Mouse (Mus musculus) 3134 (cell line): Measurements from ENCODE around the gene Trio.

Experiments
- DNase-seq: peaks from one replicate; pipeline ENCODE4 v3.0.0-alpha.2; 2011; ENCODE audit warnings: low spot score; ENCODE audit not compliant: insufficient read length; ENCODE audit errors: extremely low read depth

Gene Trio

DNA sequence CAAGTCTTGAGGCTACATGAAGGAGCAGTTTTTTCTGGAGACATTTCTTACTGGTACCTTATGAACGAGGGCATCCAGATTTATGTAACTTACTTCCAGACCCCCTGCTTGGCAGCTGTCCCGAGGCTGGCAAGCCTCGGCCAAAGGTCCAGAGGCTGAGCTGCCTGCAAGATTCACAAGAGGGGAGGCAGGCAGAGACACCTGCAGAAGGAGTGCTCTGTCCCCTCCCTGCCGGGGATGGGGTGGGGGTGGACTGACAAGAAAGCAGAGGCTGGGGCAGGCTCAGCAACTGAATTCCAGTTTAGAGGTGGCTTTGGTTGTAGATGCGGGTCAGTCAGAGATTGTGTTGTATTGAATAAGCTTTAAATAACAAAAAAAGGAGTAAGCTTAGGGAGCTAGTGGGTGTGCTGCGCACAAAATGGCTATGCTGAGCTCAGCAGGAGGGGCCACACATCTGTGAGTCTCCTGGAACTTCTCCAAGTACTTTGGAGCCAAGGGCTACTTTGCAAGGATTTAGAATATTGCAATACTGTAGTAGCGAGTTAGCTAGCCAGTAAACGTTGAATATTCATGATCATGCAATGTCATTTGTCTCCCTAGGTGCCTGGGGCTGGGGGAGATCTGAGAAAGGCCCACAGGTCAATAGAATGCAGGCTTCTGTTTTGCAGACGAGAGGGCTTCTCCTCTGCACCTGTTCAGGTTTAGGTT lies 15.7 kb upstream of the Trio start:
- no peak for DNase-seq

DNA sequence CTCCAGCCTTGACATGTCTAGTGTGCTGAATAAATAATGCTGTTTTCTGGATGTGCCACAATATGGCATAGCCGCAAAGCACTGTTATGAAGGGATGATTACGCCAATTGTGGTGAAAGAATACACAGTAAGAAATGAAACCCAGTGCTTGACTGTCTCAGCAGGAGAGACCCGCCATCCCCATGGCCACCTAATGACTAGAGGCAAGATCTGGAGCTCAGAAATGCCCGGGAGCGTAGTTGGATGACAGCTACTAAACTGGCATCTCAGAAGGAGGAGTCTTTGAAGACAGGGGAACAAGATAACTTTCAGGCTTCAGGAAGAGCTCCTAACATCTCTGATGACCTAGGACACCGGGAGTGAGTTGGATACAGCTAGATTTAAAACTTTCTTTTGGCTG lies 12.0 kb upstream of the Trio start:
- DNase-seq = no peak

DNA sequence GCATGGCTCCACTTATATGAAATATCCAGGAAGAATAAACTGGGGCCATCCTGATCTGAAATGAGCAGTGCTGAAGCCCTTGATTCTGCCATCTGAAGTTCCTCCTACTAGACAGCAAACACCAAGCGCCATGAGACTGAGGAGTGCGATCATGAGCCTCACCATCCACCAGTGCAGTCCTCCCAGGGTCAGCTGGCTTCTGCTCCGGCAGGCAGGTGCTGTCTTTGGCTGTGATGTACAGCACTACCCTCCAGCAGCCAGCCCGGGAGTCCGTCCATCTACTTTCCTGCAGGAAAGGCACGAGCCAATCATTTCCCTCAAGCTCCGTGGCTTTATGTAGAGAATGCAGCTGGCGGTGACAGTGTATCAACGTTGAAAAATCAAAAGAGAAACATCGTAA lies 10.0 kb upstream of the Trio start:
- no peak for DNase-seq

DNA sequence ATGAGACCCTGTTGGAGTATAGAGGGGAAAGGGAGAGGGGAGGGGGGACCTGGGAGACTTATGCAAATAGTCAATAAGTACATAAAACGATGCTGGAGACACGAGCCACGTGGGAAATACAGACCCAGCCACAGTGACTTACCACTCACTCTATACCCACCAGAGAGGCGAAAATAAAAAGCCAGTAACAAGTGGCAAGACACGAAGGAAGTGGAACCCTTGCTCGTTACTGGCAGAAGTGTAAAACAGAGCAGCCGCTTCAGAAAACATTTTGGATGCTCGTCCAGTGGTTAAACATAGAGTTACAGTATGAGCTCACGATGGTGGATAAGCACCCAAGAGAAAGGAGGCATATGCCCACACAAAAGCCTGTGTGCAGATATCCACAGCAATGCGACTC lies 9.0 kb upstream of the Trio start:
- DNase-seq = no peak

DNA sequence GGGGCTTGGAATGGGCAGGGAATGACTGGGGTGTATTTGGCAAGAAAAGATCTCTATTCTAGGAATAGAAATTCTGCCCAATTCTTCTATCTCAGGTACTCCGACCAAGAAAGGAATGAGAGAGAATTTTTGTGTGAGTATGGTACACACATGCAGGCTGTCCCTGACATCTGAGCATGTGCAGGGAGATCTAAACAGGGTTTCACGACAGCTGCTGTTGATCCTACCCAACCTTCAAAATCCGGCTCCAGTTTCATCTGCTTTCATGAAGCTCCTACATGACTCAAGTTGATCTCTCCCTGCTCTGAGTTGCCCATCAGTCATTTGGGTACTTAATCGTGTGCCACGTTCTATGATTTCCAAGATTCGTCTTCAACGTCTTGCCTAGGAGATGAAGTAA lies 3.7 kb upstream of the Trio start:
- no peak for DNase-seq

DNA sequence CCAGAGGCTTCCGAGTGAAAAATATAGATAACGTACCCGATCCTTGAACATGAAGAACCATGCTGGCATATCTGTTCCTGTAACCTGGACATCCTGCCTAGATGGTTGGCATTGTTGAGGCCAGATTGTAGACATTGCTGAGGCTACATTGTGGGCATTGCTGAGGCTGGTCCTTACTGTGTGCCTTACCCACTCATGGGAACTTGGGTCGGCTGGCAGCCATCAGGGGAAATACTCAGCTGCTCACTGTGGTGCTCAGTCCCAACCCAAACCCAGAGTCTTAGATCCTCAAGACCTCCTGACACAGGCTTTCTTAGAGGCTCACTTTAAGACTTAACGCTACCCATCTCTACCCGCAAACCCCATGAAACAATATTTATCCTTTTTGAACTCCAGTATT lies 2.9 kb upstream of the Trio start:
- DNase-seq = no peak

DNA sequence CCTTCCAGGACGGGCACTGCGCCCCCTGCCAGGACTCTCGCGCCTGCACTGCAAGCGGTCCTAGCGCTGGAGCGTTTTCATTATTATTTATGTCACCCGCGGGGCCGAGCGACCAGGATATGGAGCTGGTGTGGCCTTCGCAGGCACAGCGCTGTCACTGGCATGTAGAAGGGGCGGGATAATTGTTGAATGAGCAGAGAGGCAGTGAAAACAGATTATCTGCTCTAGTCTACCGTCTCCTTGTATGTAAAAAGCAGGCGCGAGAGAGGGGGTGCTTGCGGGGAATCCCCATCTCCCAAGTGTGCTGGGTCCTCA lies 476 bp upstream of the Trio start:
- no peak for DNase-seq

DNA sequence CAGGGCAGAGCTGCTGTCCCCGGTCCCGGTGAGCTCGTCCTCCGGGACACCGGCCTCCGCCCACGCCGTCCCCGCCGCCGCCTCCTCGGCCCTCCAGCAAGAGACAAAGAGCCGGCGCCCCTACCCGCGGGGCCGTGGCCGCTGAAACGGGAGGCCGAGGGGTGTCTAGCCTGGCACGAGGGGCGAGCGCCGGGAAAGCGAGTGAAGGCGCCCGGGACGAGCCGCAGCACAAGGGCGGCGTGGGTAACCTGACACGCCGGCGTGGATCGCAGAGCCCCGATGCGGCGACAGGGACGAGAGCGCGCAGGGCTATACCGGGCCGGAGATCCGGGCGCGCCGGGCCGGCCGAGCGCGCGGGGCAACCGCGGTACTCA lies 696 bp downstream of the Trio start:
- DNase-seq = no peak

DNA sequence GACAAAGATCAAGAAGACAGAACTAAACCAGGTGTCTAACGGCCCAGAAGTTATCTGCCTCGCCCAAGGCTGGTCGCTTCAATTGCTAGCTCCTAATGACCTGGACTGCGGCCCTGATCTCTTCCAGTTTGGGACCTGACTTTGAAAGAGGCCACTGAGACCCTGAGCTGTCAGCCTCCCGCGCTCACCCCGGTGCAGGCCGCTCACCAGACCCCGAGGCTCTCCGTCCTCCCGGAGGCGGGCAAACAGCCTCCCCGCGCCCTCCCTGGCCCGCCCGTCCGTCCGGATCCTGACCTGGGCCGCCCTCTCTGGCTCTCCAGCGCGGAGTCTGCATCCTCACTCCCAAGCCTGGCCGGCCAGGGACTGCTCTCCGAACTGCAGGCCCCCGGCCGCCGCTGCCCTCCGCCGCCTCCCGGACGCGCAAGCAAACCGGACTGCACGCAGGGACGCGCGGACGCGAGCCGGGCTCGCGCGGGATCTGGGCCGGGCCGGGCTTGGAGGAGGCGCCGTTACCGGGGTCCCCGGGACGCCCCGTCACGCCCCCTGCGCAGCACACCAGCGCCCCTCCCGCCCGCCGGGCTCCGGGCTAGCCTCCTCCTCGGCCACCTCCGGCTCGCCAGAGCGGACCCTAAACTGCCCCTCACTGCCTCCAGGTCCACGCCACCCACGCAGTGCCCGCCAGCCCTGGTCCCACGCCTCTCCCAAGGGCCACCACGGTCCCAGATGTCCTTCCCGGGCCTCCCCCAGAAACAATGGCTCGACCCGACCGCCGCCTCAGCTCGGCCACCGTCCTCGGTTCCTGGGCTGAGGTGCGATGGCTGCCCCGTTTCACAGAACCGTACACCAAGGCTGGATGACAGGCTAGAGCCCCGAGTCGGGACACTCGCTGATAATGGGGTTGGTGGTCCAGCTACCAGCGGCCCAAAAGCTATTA lies 1.4 kb downstream of the Trio start:
- DNase-seq = peak; percentile 85

DNA sequence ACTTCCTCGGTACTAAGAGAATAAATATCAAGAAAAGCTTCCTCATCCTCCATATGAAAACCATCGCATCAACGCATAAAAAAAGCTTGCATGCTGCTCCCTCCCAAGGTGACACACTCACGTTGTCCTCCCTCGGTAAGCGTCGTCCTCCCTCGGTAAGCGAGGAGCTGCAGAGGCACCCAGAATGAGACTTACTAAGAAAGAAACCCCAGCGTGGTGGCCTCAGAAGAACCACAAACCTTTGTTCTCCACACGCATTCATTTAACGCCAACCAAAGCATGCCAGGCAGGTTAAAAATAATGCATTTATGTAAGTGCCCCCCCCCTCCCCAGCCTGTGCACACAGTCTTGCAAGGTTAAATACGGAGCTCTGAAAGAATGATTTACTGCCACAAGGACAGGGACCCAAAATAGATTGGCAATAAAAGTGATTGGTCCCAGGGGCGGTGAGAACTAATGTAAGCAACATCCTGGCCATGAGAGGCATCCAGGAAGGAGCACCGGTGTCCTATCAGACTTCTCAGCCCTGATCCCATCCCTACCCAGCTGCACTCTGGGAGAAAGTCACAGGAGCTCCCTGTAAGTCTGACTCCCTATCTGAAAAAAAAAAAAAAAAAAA lies 3.9 kb downstream of the Trio start:
- DNase-seq = no peak

DNA sequence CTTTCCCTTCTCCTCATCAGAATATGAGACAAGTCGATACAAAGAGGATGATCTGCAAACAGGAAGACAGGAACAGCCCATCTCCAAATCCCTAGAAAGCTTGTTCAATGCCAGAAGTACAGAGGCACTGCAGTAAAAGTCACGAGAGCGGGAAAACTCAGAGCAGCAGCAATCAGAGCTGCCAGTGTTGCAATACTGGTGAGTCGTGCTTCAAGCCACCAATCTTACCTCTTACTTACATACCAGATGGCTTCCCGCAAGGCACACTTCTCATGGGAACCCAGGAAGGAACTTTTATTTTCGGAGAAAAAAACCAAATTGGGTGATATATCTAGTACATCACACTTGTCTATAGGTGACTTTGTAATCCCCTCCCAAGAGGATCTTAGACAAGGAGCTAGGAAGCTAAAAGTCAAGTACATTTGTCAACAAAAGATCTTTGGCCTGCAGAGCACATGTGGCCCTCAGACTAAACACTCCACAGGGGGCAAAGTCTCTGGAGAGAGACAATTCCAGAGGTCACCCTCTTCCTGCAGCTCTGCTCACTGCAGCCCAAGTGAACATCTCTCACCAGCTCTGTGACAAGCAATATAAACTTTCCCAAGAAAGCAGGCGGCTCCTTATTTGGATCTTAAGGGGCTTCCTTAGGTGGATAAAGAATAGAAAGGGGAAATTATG lies 6.1 kb downstream of the Trio start:
- peak; percentile 34 for DNase-seq

DNA sequence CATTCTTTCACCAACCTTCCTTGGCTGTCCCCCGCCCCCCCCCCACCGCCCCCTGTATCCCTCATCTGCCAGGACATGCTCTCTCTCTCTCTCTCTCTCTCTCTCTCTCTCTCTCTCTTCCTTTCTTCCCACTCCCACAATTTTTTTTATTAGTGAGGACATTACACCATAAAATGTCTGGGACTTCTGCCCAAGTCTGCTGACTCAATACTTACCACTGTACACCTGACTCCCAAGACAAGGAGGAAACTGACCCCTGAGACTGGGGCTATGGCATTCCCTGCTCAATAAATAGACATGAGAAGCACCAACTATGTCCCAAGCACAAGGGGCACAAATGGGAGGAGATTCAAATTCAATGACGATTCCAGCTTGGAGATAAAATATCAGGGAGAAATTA lies 18.1 kb downstream of the Trio start:
- DNase-seq = no peak

DNA sequence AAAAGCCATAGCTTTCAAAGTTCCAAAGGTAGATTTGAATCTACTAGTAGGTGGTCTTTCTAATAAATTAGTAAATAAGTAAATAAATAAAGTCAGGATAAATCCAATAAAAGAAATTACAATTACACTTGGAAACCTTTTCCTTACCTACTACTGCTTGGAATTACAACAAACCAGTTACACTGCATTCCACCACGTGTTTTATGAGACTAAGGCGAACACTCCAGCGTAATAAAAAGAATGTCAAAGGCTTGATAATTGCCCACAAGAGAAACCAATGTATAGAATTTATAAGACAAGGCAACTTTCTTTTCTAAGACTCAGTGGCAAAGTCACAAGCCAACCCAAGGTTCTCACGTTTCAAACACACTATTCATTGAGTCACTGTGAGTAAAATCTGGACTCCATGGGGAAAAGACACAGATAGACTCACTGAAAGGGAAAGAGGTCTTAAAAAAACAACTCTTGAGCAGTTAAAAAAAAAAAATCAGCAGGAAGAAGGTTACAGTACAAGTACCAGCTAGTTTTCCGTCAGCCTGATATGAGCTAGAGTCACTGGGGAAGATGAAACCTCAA lies 21.4 kb downstream of the Trio start:
- no peak for DNase-seq

DNA sequence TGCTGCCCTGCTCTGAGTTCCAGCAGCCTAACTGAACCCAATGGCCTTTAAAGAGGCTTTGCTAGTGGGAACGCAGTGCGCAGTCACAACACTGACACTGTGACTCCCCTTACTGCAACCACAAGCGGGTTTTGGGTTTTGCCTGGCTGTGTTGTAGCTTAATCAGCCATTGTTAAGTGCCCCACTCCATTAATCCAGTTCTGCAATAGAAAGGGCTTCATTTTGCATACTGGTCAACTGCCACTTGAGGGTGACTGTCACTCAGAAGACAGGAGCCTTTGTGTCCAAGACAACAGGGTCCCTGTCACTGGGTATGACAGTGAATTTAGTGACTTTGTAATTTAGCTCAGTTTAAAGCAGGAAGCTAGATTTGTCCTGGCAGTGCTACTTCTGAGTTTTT lies 23.1 kb downstream of the Trio start:
- no peak for DNase-seq

DNA sequence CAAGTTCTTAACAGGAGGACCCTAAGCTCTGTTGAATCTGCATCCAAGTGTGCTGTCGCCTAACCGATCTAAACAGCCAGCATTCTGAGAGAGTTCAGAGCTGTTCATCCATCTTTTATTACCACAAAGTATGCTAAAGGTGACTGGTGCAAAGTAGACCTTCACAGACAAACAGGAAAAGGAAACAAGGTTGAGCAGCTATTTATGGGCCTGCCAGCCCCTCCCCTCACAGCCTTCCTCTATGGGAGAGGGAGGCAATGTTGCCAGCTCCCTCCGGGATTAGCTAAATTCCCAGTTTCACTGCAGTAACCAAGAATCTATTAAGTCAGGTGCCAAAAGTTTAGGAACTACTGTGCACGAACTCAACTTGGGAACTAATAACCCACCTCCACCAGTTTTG lies 24.3 kb downstream of the Trio start:
- DNase-seq = no peak

DNA sequence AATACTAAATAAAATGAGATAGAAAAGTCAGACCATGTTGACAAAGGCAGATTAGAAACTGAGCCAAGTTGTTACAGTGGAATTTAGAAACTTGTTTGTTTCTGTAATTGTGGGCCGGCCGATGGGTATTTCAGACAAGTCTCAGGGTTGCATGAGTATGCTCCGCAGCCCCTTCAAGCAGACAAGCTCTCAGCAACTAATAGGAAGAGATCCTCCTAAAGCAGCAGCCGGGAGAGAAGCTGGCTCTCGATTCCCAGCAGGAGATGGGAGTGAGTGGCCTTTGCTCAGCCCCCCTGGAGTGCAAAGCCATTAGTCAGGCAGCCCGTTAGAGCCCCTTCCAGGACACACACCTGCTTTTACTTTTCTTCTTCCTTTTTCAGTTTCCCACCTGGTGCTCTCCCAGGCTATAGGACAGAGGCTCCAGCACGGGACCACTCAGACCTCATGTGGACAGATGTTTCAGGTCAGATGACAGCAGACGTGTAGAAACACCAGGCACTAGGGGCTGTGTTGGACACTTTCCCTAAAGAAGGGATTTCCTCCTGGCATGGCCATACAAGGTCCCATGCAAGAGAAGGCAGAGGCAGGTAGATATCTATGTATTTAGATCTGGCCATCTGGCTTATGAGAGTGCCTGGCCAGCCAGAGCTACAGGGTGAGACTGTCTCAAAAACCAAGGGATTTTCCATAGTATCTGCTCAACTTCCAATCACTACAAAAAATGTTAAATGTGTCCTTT lies 26.9 kb downstream of the Trio start:
- no peak for DNase-seq

DNA sequence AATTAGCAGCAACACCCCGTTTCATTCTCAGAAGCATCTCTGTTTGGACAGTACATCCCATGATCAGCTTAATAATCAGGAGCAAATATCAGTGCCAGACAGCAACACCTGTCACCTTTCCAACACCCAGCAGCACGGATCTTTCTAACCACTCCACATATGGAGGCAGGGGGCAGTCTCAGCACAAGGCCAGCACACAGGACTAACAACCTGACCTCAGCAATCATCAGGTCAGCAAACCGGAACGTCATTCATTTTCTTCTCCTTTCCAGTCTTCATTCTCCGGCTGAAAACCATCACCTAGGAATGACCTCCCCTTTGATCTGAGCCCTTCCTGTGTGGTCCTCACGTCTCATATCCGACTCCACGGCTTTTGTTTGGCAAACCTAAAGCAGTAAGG lies 27.7 kb downstream of the Trio start:
- no peak for DNase-seq

DNA sequence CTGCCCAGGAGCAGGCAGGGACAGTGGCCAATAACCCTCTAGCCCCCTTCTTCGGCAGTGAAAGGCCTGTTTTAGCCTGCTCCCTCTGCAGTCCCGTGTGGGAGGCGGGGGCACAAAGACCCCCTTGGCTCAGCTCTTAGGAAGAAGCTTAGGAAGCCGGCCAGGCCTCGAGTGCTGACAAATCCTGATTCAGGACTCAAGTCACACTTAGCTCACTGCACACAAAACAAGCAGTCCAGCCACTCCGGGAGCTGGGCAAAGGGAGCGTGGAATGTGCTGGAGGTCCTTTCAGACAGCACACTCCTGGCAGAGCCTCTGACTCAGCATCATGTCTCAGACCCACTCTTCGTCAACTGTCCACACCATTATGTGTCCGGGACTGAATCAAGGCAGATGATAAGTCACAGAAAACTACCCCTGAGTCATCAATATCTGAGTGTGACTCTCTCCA lies 28.2 kb downstream of the Trio start:
- DNase-seq = peak; percentile 77

DNA sequence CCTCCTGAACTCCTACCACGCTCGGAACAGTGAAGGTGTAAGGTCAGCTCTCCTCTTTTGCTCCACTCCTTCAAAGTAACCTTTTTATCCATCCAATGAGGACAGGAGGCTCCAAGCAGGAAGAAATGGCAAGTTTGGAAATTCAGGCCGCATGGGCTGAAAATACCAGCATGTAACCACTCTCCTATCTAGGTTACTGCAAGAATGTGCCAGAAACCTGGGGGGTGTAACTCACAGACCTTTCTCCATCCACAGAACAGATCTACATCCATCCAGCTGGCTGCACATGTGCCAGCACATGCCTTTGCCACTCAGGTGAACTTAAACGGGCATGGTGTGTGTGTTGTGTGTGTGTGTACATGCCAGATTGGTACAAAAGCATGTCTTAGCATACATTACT lies 28.9 kb downstream of the Trio start:
- DNase-seq = no peak

DNA sequence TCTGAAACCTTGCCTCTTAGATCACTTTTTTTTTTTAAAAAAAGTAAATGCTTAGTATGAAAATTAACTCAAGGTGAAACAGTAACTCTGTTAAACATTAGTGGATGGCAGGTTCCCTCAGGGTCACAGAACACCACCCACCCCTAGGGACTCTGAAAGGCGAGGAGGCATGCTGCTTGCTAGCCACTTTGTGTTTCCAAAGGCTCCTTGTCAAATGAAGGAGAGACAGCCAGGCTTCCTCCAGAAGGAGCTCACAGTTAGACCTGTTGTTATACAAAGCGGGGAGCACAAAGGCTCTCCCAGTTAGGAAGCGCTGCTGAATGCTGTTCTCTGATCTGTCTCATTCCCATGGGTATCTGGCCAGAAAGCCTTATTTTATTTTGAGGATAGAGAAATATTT lies 30.2 kb downstream of the Trio start:
- no peak for DNase-seq
